Comparison of ENCODE assay signal across 11 mouse cellular contexts in the genomic region with DNA sequence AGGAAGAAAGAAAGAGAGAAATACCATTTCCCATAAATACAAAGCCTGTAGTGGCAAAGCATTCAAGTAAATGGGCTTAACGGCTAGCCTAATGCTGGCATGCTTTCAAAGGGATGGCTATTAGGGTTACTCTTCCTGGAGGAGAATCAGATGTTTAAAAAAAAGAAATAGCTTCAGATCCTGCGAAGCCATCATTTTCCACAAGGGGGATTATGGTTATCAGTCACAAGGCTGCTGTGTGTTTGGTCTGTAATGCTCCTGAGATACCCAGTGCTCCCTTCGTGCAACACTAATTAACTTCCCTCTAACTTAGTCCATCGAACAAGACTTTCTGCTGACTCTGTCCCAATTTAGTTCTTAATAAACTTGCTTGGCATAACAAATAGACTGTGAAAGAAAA. TPM values are rescaled to one million over a fixed set of nuclear protein-coding genes. Genes with fewer than 3 reads are reported as not detected.
DNase-seq lines count a peak whose midpoint lies in the region; ATAC-seq and TF ChIP-seq lines count a peak whose summit lies in the region.
"Had no signal": no experiment of that assay in that cellular context is flagged by ENCODE, and none has a peak within 500 bp of the region (broad histone marks: within the 10 kb centered on the region; RNA-seq: fewer than 3 reads in every experiment).

No protein-coding gene starts in this region.

- H3K27ac ChIP-seq in intestine, postnatal 0 days (ENCODE audit: low read depth, low read length) = no peak overlapping the region
- H3K27ac ChIP-seq in intestine, embryonic 16.5 days (ENCODE audit: low read length) = no peak overlapping the region
- H3K27ac ChIP-seq: liver, embryonic 12.5 days had no signal

- H3K9me3 ChIP-seq in intestine, postnatal 0 days (ENCODE audit: control insufficient read depth) = no peaks in the 10 kb centered on the region
- H3K9me3 ChIP-seq in intestine, embryonic 16.5 days (ENCODE audit: control insufficient read depth, low read length) = no peaks in the 10 kb centered on the region
- H3K9me3 ChIP-seq: G1E; heart, embryonic 12.5 days; liver, embryonic 12.5 days had no signal

- no peaks in the 10 kb centered on the region for H3K27me3 ChIP-seq in intestine, postnatal 0 days (replicated peaks; ENCODE audit: control insufficient read depth, insufficient read depth, low read length)
- no peaks in the 10 kb centered on the region; the same call in 1 of the 2 replicates for H3K27me3 ChIP-seq in intestine, embryonic 16.5 days (replicated peaks; ENCODE audit: control insufficient read depth, insufficient read depth, low read length)
- H3K27me3 ChIP-seq: heart, embryonic 12.5 days; liver, embryonic 12.5 days had no signal

- DNase-seq in A20 (ENCODE audit: low read depth, low spot score) = peak; percentile 6
- peak; percentile 7 for DNase-seq in MN1 (ENCODE audit: low spot score)
- no peak for DNase-seq in heart, adult 9 months (ENCODE audit: low spot score in 2 of 2)
- DNase-seq in thymus, postnatal 14 days = no peak
- DNase-seq: adrenal gland, adult 2 months had no signal

- H3K4me3 ChIP-seq in intestine, postnatal 0 days (ENCODE audit: low read depth, low read length) = no peak overlapping the region
- no peak overlapping the region for H3K4me3 ChIP-seq in intestine, embryonic 16.5 days (ENCODE audit: low read length)
- H3K4me3 ChIP-seq: heart, embryonic 12.5 days; liver, embryonic 12.5 days had no signal

- H3K4me1 ChIP-seq in intestine, postnatal 0 days (replicated peaks; ENCODE audit: control insufficient read depth, insufficient read depth, low read length) = no peaks in the 10 kb centered on the region
- no peaks in the 10 kb centered on the region for H3K4me1 ChIP-seq in intestine, embryonic 16.5 days (ENCODE audit: control insufficient read depth, insufficient read depth, low read length)
- H3K4me1 ChIP-seq: heart, embryonic 12.5 days; liver, embryonic 12.5 days had no signal

- ATAC-seq in intestine, postnatal 0 days = no peak
- no peak for ATAC-seq in intestine, embryonic 16.5 days
- ATAC-seq in megakaryocyte, adult 5-6 weeks (ENCODE audit: poor library complexity, severe bottlenecking) = peak; percentile 34; the same call in 1 of the 2 replicates
- ATAC-seq: liver, embryonic 12.5 days had no signal

- TF ChIP-seq CTCF in intestine, postnatal 0 days (IDR thresholded peaks at IDR 0.05; ENCODE audit: low read depth) = peak; percentile 31; the same call in 1 of the 2 replicates

- no peak overlapping the region for H3K4me2 ChIP-seq in intestine, postnatal 0 days (replicated peaks; ENCODE audit: low read depth)
- H3K4me2 ChIP-seq in intestine, embryonic 16.5 days (ENCODE audit: low read depth, low read length) = no peak overlapping the region
- H3K4me2 ChIP-seq: heart, embryonic 12.5 days; liver, embryonic 12.5 days had no signal

- 57% methylated on average over 4 of the region's 4 CpGs for WGBS in intestine, postnatal 0 days
- WGBS in intestine, embryonic 16.5 days = 66% methylated on average over 4 of the region's 4 CpGs

- no peak overlapping the region for H3K9ac ChIP-seq in intestine, postnatal 0 days (ENCODE audit: low read depth, low read length)
- H3K9ac ChIP-seq in intestine, embryonic 16.5 days (ENCODE audit: low read depth, low read length) = no peak overlapping the region
- H3K9ac ChIP-seq: heart, embryonic 12.5 days; liver, embryonic 12.5 days had no signal

- H3K36me3 ChIP-seq in intestine, postnatal 0 days (ENCODE audit: control insufficient read depth, insufficient read depth) = peaks cover 3% of the 10 kb centered on the region
- H3K36me3 ChIP-seq in intestine, embryonic 16.5 days (ENCODE audit: control insufficient read depth, insufficient read depth, low read length) = no peaks in the 10 kb centered on the region

RNA-seq across cellular contexts. Expression of a gene that starts 13.5 kb away (rescaled TPM):
- polyA plus RNA-seq in intestine, postnatal 0 days (2015; fragmentation: Nextera tagmentation; extraction: Ambion mirVana) = 18.3 and 19.7 TPM in 2 replicates
- polyA plus RNA-seq in intestine, embryonic 16.5 days (2015; fragmentation: Nextera tagmentation; extraction: Ambion mirVana) = 33.9 and 34.6 TPM in 2 replicates
- 50.9 and 64.0 TPM in 2 replicates for total RNA-seq in megakaryocyte, adult 5-6 weeks (2015)
- 91.2 and 93.5 TPM in 2 replicates for total RNA-seq in megakaryocyte, adult 5-6 weeks (2017)

Comparison
In these comparisons a context has a peak if more than half of its experiments do, and no peak if none do; other contexts are left out.
1. DNase-seq: peak in A20 (single experiment) and MN1 (single experiment); none in heart, adult 9 months (0 of 2) and thymus, postnatal 14 days (single experiment).